Mouse (Mus musculus) midbrain, postnatal 0 days (tissue): ENCODE results near the gene Chil1. TPM values are rescaled to one million over a fixed set of nuclear protein-coding genes. Genes with fewer than 3 reads are reported as not detected.

Experiments used
- ATAC-seq: fragments of 200-750 bp; cut with Nextera tagmentation; 2 replicates; pipeline ENCODE4 v1.8.0; 2017; ENCODE audit warnings: moderate number of reproducible peaks, mild to moderate bottlenecking, moderate TSS enrichment, moderate library complexity; ENCODE audit not compliant: low FRiP score
- DNase-seq: peaks from one replicate; pipeline ENCODE4 v3.0.0-alpha.2; 2015; ENCODE audit warnings: low spot score
- H3K27ac ChIP-seq: fragments of 300-500 bp; sonication (generic); 2 replicates; pipeline ENCODE4 v1.5.1; 2014; ENCODE audit warnings: low read depth, mild to moderate bottlenecking, low read length, mixed read lengths
- H3K27me3 ChIP-seq: fragments of 300-500 bp; sonication (generic); 2 replicates; pipeline ENCODE4 v1.6.1; 2014; ENCODE audit warnings: low read length, control low read depth, mixed read lengths; ENCODE audit not compliant: insufficient read depth
- H3K36me3 ChIP-seq: fragments of 300-500 bp; sonication (generic); 2 replicates; pipeline ENCODE4 v1.6.1; 2014; ENCODE audit warnings: low read length, control low read depth, mixed read lengths; ENCODE audit not compliant: insufficient read depth
- H3K4me1 ChIP-seq: fragments of 300-500 bp; sonication (generic); 2 replicates; pipeline ENCODE4 v1.6.1; 2014; ENCODE audit warnings: mild to moderate bottlenecking, control low read depth, antibody characterized with exemption, low read length, mixed read lengths; ENCODE audit not compliant: insufficient read depth
- H3K4me2 ChIP-seq: fragments of 300-500 bp; sonication (generic); 2 replicates; pipeline ENCODE4 v1.6.1; 2014; ENCODE audit warnings: low read depth, mild to moderate bottlenecking, low read length, mixed read lengths; ENCODE audit not compliant: poor library complexity, severe bottlenecking
- H3K4me3 ChIP-seq: fragments of 300-500 bp; sonication (generic); 2 replicates; pipeline ENCODE4 v1.5.1; 2014; ENCODE audit warnings: low read depth, mild to moderate bottlenecking, low read length, moderate library complexity
- H3K9ac ChIP-seq: fragments of 300-500 bp; sonication (generic); replicated peaks from 2 replicates; pipeline ENCODE4 v1.6.1; 2014; ENCODE audit warnings: mild to moderate bottlenecking, low read length, moderate library complexity, mixed read lengths; ENCODE audit not compliant: poor library complexity, severe bottlenecking
- H3K9me3 ChIP-seq: fragments of 300-500 bp; sonication (generic); 2 replicates; pipeline ENCODE4 v1.6.1; 2016; ENCODE audit warnings: low read length, control low read depth
- CTCF ChIP-seq: IDR thresholded peaks from 2 replicates; pipeline ENCODE4 v1.5.1; 2016; ENCODE audit warnings: antibody characterized with exemption, mild to moderate bottlenecking
- WGBS: fragments of 180-500 bp; shearing (Covaris S2); extraction: QIAGEN DNeasy Blood & Tissue Kit; methylation state at CpG from one replicate; pipeline ENCODE4 v1.1.7; 2014; 5-methylcytosine and 5-hydroxymethylcytosine counted together
- polyA plus RNA-seq: library from polyadenylated mRNA; unstranded; fragments of >200 nt; fragmentation: Nextera tagmentation; extraction: Ambion mirVana; gene quantifications from 2 replicates; pipeline ENCODE4 v1.2.1, GENCODE M21; 2015
- total RNA-seq: library from RNA; depleted of rRNA; stranded (reverse); fragments of >200 nt; gene quantifications from 2 replicates; pipeline ENCODE4 v1.2.3, GENCODE M21; 2014

Chil1 gene
- total and polyA plus RNA-seq, 2 experiments from 2014 or later: 3.0 TPM

GRCm38 (mm10) chr1:134184089-134184488, 2.1 kb downstream of the Chil1 start:
- DNase-seq (no peak), ATAC-seq (no peak)
- no peak overlapping the region for H3K4me2 ChIP-seq
- H3K27me3 ChIP-seq: no peaks in the 10 kb centered on the region
- peaks cover 14% of the 10 kb centered on the region for H3K4me1 ChIP-seq
- H3K9me3 ChIP-seq: no peaks in the 10 kb centered on the region
- H3K9ac ChIP-seq: no peak overlapping the region
- H3K4me3 ChIP-seq: no peak overlapping the region
- 91% methylated on average over 4 of the region's 4 CpGs for WGBS
- H3K36me3 ChIP-seq: no peaks in the 10 kb centered on the region
- H3K27ac ChIP-seq: no peak overlapping the region
- TF ChIP-seq CTCF: no peak

- DNase-seq: peak; percentile 10
- H3K27ac ChIP-seq: peak overlapping the region; percentile 63
- H3K4me1 ChIP-seq: peaks cover 11% of the 10 kb centered on the region
- no peak overlapping the region for H3K4me2 ChIP-seq
- no peaks in the 10 kb centered on the region for H3K27me3 ChIP-seq
- no peak overlapping the region for H3K4me3 ChIP-seq
- 0 out of 2 replicates have a peak, but pooled peaks have one; percentile 60 for ATAC-seq
- no peaks in the 10 kb centered on the region for H3K36me3 ChIP-seq
- no peaks in the 10 kb centered on the region for H3K9me3 ChIP-seq
- no peak for TF ChIP-seq CTCF
- WGBS: 37% methylated on average over 5 of the region's 5 CpGs
- no peak overlapping the region for H3K9ac ChIP-seq
Measured at GRCm38 (mm10) chr1:134188217-134188616, 6.2 kb downstream of the Chil1 start.

- H3K27ac ChIP-seq: peak overlapping the region; percentile 63
- no peaks in the 10 kb centered on the region for H3K36me3 ChIP-seq
- no peak overlapping the region for H3K4me2 ChIP-seq
- WGBS: 22% methylated on average over 12 of the region's 12 CpGs
- no peaks in the 10 kb centered on the region for H3K9me3 ChIP-seq
- H3K27me3 ChIP-seq: no peaks in the 10 kb centered on the region
- DNase-seq (peak; percentile 26), ATAC-seq (0 out of 2 replicates have a peak, but pooled peaks have one; percentile 44)
- H3K9ac ChIP-seq: no peak overlapping the region
- no peak overlapping the region for H3K4me3 ChIP-seq
- H3K4me1 ChIP-seq: peaks cover 11% of the 10 kb centered on the region
- peak; percentile 47 for TF ChIP-seq CTCF
Measured at GRCm38 (mm10) chr1:134188989-134189729, 7.2 kb downstream of the Chil1 start.

GRCm38 (mm10) chr1:134191192-134191591, 9.2 kb downstream of the Chil1 start:
- Histone ChIP-seq H3K4me2 (no peak overlapping the region), H3K4me3 (no peak overlapping the region), H3K9me3 (no peaks in the 10 kb centered on the region), H3K36me3 (no peaks in the 10 kb centered on the region), H3K9ac (no peak overlapping the region), H3K27me3 (no peaks in the 10 kb centered on the region), H3K27ac (no peak overlapping the region), H3K4me1 (peaks cover 11% of the 10 kb centered on the region)
- DNase-seq: no peak
- ATAC-seq: no peak
- WGBS: 92% methylated on average over 5 of the region's 5 CpGs
- TF ChIP-seq CTCF: no peak

- no peak overlapping the region for H3K4me2 ChIP-seq
- no peaks in the 10 kb centered on the region for H3K36me3 ChIP-seq
- peaks cover 11% of the 10 kb centered on the region for H3K4me1 ChIP-seq
- H3K27ac ChIP-seq: no peak overlapping the region
- DNase-seq: no peak
- no peak for TF ChIP-seq CTCF
- H3K9ac ChIP-seq: no peak overlapping the region
- WGBS: 57% methylated on average over 4 of the region's 4 CpGs
- H3K27me3 ChIP-seq: no peaks in the 10 kb centered on the region
- H3K4me3 ChIP-seq: no peak overlapping the region
- no peaks in the 10 kb centered on the region for H3K9me3 ChIP-seq
- ATAC-seq: no peak
Measured at GRCm38 (mm10) chr1:134192024-134192423, 10.0 kb downstream of the Chil1 start.

- H3K27ac ChIP-seq: no peak within 1 kb of the TSS
- no peaks in the 10 kb centered on the region for H3K27me3 ChIP-seq
- 100% methylated on average over 1 of the region's 1 CpGs for WGBS
- DNase-seq: no peak
- H3K36me3 ChIP-seq: no peaks in the 10 kb centered on the region
- ATAC-seq: no peak
- H3K4me1 ChIP-seq: peaks cover 11% of the 10 kb centered on the region
- no peak within 1 kb of the TSS for H3K4me2 ChIP-seq
- no peaks in the 10 kb centered on the region for H3K9me3 ChIP-seq
- no peak for TF ChIP-seq CTCF
- H3K9ac ChIP-seq: no peak within 1 kb of the TSS
- H3K4me3 ChIP-seq: no peak within 1 kb of the TSS
Measured at GRCm38 (mm10) chr1:134193126-134193525, 11.2 kb downstream of the Chil1 start, which contains the start of gene Mybph. Gene Mybph, plus strand, starts transcription at chr1:134193448.
